Comparison of ENCODE assay signal across 18 mouse cellular contexts in the genomic region with DNA sequence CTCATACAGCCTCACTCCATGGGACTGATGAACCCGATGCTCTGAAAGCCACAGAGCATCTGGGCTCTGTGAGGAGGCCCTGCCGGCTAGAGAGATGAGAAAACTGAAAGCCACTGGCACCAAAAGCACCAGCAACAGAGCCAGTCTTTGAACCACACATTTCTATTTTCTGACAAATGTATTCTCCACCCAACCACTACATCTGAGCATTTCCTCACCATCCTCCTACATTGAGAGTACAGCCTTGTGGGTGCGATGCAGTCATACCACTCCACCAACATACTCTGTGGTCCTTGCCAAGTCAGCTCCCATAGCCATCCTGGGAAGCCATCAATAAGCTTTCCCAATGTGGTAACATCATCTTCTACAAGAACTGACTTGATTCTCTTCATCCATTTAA. TPM values are rescaled to one million over a fixed set of nuclear protein-coding genes. Genes with fewer than 3 reads are reported as not detected.
DNase-seq lines count a peak whose midpoint lies in the region.
"Had no signal": no experiment of that assay in that cellular context is flagged by ENCODE, and none has a peak within 500 bp of the region (broad histone marks: within the 10 kb centered on the region; RNA-seq: fewer than 3 reads in every experiment).

No protein-coding gene starts in this region.

- DNase-seq in left cerebral cortex, adult 11 months (ENCODE audit: low spot score), result peak; percentile 40
- no peak for DNase-seq in left cerebral cortex, postnatal 10 days (ENCODE audit: extremely low spot score in 1 of 2, low spot score in 2 of 2)
- DNase-seq in frontal cortex, adult 2 months (ENCODE audit: extremely low spot score in 1 of 2, low spot score in 1 of 2), result peak; percentile 54 to 71
- peak; percentile 50 to 55 for DNase-seq in left cerebral cortex, adult 9 months (ENCODE audit: low spot score in 2 of 2)
- DNase-seq in telencephalon, adult 2 months (ENCODE audit: low read depth, low spot score), result peak; percentile 84
- DNase-seq in adrenal gland, postnatal 4 days (ENCODE audit: low spot score in 2 of 2), result no peak
- no peak for DNase-seq in heart, adult 11 months
- DNase-seq: adrenal gland, adult 8-10 months; cerebellum, adult 8-10 months; gastrocnemius, postnatal 36 days; kidney, adult 11 months; kidney, postnatal 4 days; liver, postnatal 0 days; thymus, postnatal 25 days had no signal

- intact Hi-C loops in left cerebral cortex, postnatal 10 days (cut with DNase I), result no loop called here

RNA-seq across cellular contexts. Expression of gene Grm8, which starts 43.1 kb away (rescaled TPM):
- total RNA-seq in left cerebral cortex, postnatal 10 days (2021), result 10 to 100 TPM; 19.8 to 20.9 TPM
- 13.9 and 14.2 TPM in 2 replicates for polyA plus RNA-seq in frontal cortex, adult 2 months (2012; rRNA removed)
- total RNA-seq in adrenal gland, postnatal 4 days (2021), result 1 to 10 TPM; 1.7 to 2.0 TPM
- total RNA-seq: heart, adult 8-10 months had no signal
- polyA plus RNA-seq: C2C12; liver, postnatal 0 days; lung, postnatal 0 days; macrophage had no signal

Comparison
In these comparisons a context has a peak if more than half of its experiments do, and no peak if none do; other contexts are left out.
1. DNase-seq: peak in left cerebral cortex, adult 11 months (single experiment), frontal cortex, adult 2 months (2 of 2), left cerebral cortex, adult 9 months (2 of 2) and telencephalon, adult 2 months (single experiment); none in left cerebral cortex, postnatal 10 days (0 of 2), adrenal gland, postnatal 4 days (0 of 2) and heart, adult 11 months (single experiment).
2. RNA of gene Grm8, which starts 43.1 kb away (total RNA-seq): 19.8 to 20.9 TPM in left cerebral cortex, postnatal 10 days; 1.7 to 2.0 TPM in adrenal gland, postnatal 4 days; every median in the first group is over 4 times any median in the second.